Mouse (Mus musculus) MEL (cell line): ENCODE data around the gene Ovca2. TPM values are rescaled to one million over a fixed set of nuclear protein-coding genes. Genes with fewer than 3 reads are reported as not detected.

ENCODE experiments used
- DNase-seq: peaks from one replicate; pipeline ENCODE4 v3.0.0; 2011; ENCODE audit warnings: low read depth, low spot score
- H3K27ac ChIP-seq: 2 replicates; pipeline ENCODE4 v1.5.1; 2012; ENCODE audit warnings: low read depth, mild to moderate bottlenecking, control low read depth, low read length, moderate library complexity; ENCODE audit not compliant: control insufficient read depth
- H3K27me3 ChIP-seq, 2 experiments: fragments of 150-350 bp in 1 of 2; sonication (generic) in 1 of 2; 2 replicates each; pipeline ENCODE4 v1.6.1; 2012; ENCODE audit warnings: low read length in 2 of 2, mild to moderate bottlenecking in 2 of 2, improper control_type of control experiment in 1 of 2, moderate library complexity in 1 of 2; ENCODE audit not compliant: insufficient read depth in 2 of 2, control insufficient read depth in 1 of 2
- H3K36me3 ChIP-seq, 2 experiments: 2 replicates each; pipeline ENCODE4 v1.6.1; 2012 to 2014; ENCODE audit warnings: low read length in 2 of 2, improper control_type of control experiment in 1 of 2, inconsistent platforms in 1 of 2, mild to moderate bottlenecking in 1 of 2; ENCODE audit not compliant: insufficient read depth in 2 of 2, control insufficient read depth in 1 of 2
- H3K4me1 ChIP-seq, 2 experiments: fragments of 150-350 bp in 1 of 2; sonication (generic) in 1 of 2; 2 replicates each; pipeline ENCODE4 v1.6.1; 2012; ENCODE audit warnings: low read length in 2 of 2, improper control_type of control experiment in 1 of 2, mild to moderate bottlenecking in 1 of 2; ENCODE audit not compliant: insufficient read depth in 2 of 2, control insufficient read depth in 1 of 2
- H3K4me3 ChIP-seq, 2 experiments: fragments of 150-350 bp in 1 of 2; sonication (generic) in 1 of 2; 2 replicates each; pipeline ENCODE4 v1.5.1; 2012; ENCODE audit warnings: low read depth in 2 of 2, low read length in 2 of 2, mild to moderate bottlenecking in 2 of 2, moderate library complexity in 2 of 2, control low read depth in 1 of 2, improper control_type of control experiment in 1 of 2; ENCODE audit not compliant: control insufficient read depth in 1 of 2, insufficient read depth in 1 of 2
- H3K79me2 ChIP-seq: 2 replicates; pipeline ENCODE4 v1.6.1; 2012; ENCODE audit warnings: mild to moderate bottlenecking, low read length, moderate library complexity; ENCODE audit not compliant: control insufficient read depth, poor library complexity, insufficient read depth
- H3K9ac ChIP-seq: 2 replicates; pipeline ENCODE4 v1.6.1; 2012; ENCODE audit warnings: low read depth, mild to moderate bottlenecking, control low read depth, low read length, moderate library complexity; ENCODE audit not compliant: control insufficient read depth, poor library complexity, severe bottlenecking
- H3K9me3 ChIP-seq: fragments of 150-350 bp; sonication (generic); replicated peaks from 2 replicates; pipeline ENCODE4 v1.6.1; 2012; ENCODE audit warnings: mild to moderate bottlenecking, low read length, improper control_type of control experiment, moderate library complexity; ENCODE audit not compliant: insufficient read depth
- E2F4 ChIP-seq: IDR thresholded peaks from 2 replicates; pipeline ENCODE4 v1.6.1; 2011; ENCODE audit warnings: low read depth, low read length, improper control_type of control experiment, borderline replicate concordance
- EP300 ChIP-seq, 2 experiments: IDR thresholded peaks; 2 replicates each; pipeline ENCODE4 v1.6.1; 2011; ENCODE audit warnings: improper control_type of control experiment in 2 of 2, low read length in 2 of 2, low read depth in 1 of 2, mild to moderate bottlenecking in 1 of 2
- GABPA ChIP-seq: IDR thresholded peaks from 2 replicates; pipeline ENCODE4 v1.6.1; 2012; ENCODE audit warnings: low read depth, mild to moderate bottlenecking, inconsistent platforms, low read length, improper control_type of control experiment, moderate library complexity
- GATA1 ChIP-seq: IDR thresholded peaks from 2 replicates; pipeline ENCODE4 v1.6.1; 2011; ENCODE audit warnings: low read depth, low read length, improper control_type of control experiment
- HCFC1 ChIP-seq: IDR thresholded peaks from 2 replicates; pipeline ENCODE4 v1.6.1; 2012; ENCODE audit warnings: low read depth, mild to moderate bottlenecking, inconsistent platforms, low read length, improper control_type of control experiment, moderate library complexity
- JUND ChIP-seq: IDR thresholded peaks from 2 replicates; pipeline ENCODE4 v1.6.1; 2011; ENCODE audit warnings: low read depth, mild to moderate bottlenecking, improper control_type of control experiment, low read length
- MAX ChIP-seq: IDR thresholded peaks from 2 replicates; pipeline ENCODE4 v1.6.1; 2011; ENCODE audit warnings: low read length, improper control_type of control experiment
- MAZ ChIP-seq: IDR thresholded peaks from 2 replicates; pipeline ENCODE4 v1.6.1; 2012; ENCODE audit warnings: low read depth, mild to moderate bottlenecking, inconsistent platforms, low read length, improper control_type of control experiment
- MEF2A ChIP-seq: IDR thresholded peaks from 2 replicates; pipeline ENCODE4 v1.6.1; 2014; ENCODE audit warnings: low read depth, mild to moderate bottlenecking, inconsistent platforms, low read length, improper control_type of control experiment; ENCODE audit not compliant: poor library complexity, insufficient replicate concordance, severe bottlenecking; ENCODE audit errors: extremely low read depth
- NELFE ChIP-seq: IDR thresholded peaks from 2 replicates; pipeline ENCODE4 v1.6.1; 2011; ENCODE audit warnings: low read depth, low read length, improper control_type of control experiment
- POLR2AphosphoS5 ChIP-seq: IDR thresholded peaks from 2 replicates; pipeline ENCODE4 v1.6.1; 2012; ENCODE audit warnings: low read depth, borderline replicate concordance, mild to moderate bottlenecking, inconsistent platforms, low read length, moderate library complexity, mixed read lengths
- RCOR1 ChIP-seq: IDR thresholded peaks from 2 replicates; pipeline ENCODE4 v1.6.1; 2012; ENCODE audit warnings: low read depth, mild to moderate bottlenecking, inconsistent platforms, low read length, improper control_type of control experiment
- TBP ChIP-seq: IDR thresholded peaks from 2 replicates; pipeline ENCODE4 v1.8.0; 2011; ENCODE audit warnings: low read depth, low read length, improper control_type of control experiment
- ZC3H11A ChIP-seq: IDR thresholded peaks from 2 replicates; pipeline ENCODE4 v1.6.1; 2012; ENCODE audit warnings: low read depth, mild to moderate bottlenecking, inconsistent platforms, low read length, improper control_type of control experiment
- ZMIZ1 ChIP-seq: IDR thresholded peaks from 2 replicates; pipeline ENCODE4 v1.6.1; 2012; ENCODE audit warnings: low read depth, mild to moderate bottlenecking, inconsistent platforms, low read length, improper control_type of control experiment, moderate library complexity
- ZNF384 ChIP-seq: IDR thresholded peaks from 2 replicates; pipeline ENCODE4 v1.6.1; 2012; ENCODE audit warnings: low read depth, mild to moderate bottlenecking, inconsistent platforms, low read length, improper control_type of control experiment
- polyA plus RNA-seq, 2 experiments: library from polyadenylated mRNA; stranded (reverse) in 1 of 2; unstranded in 1 of 2; fragments of >175 nt in 1 of 2; fragments of >200 nt in 1 of 2; gene quantifications; 2 replicates each; pipeline versions ENCODE4 v1.2.1 to v1.2.4; 2012; ENCODE audit warnings: low replicate concordance in 2 of 2, low read depth in 1 of 2; ENCODE audit not compliant: insufficient read length in 2 of 2, insufficient read depth in 1 of 2, missing spikeins in 1 of 2
- total RNA-seq: library from RNA; depleted of rRNA; stranded (reverse); fragments of 300-350 nt; gene quantifications from 2 replicates; pipeline ENCODE4 v1.2.3, GENCODE M21; 2012

Gene Ovca2
- total and polyA plus RNA-seq, 3 experiments: 23.1 to 33.1 TPM; not detected in 1

GRCm38 (mm10) chr11:75210755-75211154 lies 32.1 kb upstream of the Ovca2 start:
- Histone ChIP-seq H3K27ac (no peak overlapping the region), H3K9ac (no peak overlapping the region), H3K4me1 (no peaks in the 10 kb centered on the region), H3K27me3 (no peaks in the 10 kb centered on the region), H3K9me3 (no peaks in the 10 kb centered on the region), H3K4me3 (no peak overlapping the region)
- DNase-seq: no peak
- TF ChIP-seq EP300 (IDR thresholded peaks at IDR 0.05; ENCODE audit: low read depth in 1 of 2, low read length in 2 of 2) (no peak), GABPA (no peak)
- TF ChIP-seq, all 39 proteins: peak for 0
- H3K36me3 ChIP-seq: no peaks in the 10 kb centered on the region
- no peaks in the 10 kb centered on the region for H3K79me2 ChIP-seq

GRCm38 (mm10) chr11:75210093-75210492 lies 31.5 kb upstream of the Ovca2 start:
- H3K36me3 ChIP-seq: no peaks in the 10 kb centered on the region
- H3K4me3 ChIP-seq: no peak overlapping the region
- no peak overlapping the region for H3K9ac ChIP-seq
- no peaks in the 10 kb centered on the region for H3K4me1 ChIP-seq
- H3K9me3 ChIP-seq: no peaks in the 10 kb centered on the region
- H3K79me2 ChIP-seq: no peaks in the 10 kb centered on the region
- no peaks in the 10 kb centered on the region for H3K27me3 ChIP-seq
- H3K27ac ChIP-seq: no peak overlapping the region
- DNase-seq: no peak
- no peak for TF ChIP-seq GATA1
- no peak for TF ChIP-seq ZMIZ1
- no peak for TF ChIP-seq ZNF384
- no peak for TF ChIP-seq E2F4
- TF ChIP-seq NELFE: no peak
- TF ChIP-seq TBP: no peak
- TF ChIP-seq RCOR1: no peak

GRCm38 (mm10) chr11:75209363-75209762 lies 30.7 kb upstream of the Ovca2 start:
- Histone ChIP-seq H3K9ac (no peak overlapping the region), H3K27me3 (no peaks in the 10 kb centered on the region), H3K4me1 (no peaks in the 10 kb centered on the region), H3K36me3 (no peaks in the 10 kb centered on the region), H3K27ac (no peak overlapping the region), H3K79me2 (no peaks in the 10 kb centered on the region), H3K4me3 (no peak overlapping the region), H3K9me3 (no peaks in the 10 kb centered on the region)
- no peak for DNase-seq
- no peak for TF ChIP-seq POLR2AphosphoS5
- no peak for TF ChIP-seq MEF2A
- TF ChIP-seq ZC3H11A: no peak
- TF ChIP-seq ZMIZ1: no peak
- TF ChIP-seq MAX: no peak
- no peak for TF ChIP-seq HCFC1
- no peak for TF ChIP-seq JUND
- no peak for TF ChIP-seq MAZ
